Mouse (Mus musculus) bone marrow, adult 2 months (tissue): ENCODE measurements around the gene Trim41.

ENCODE experiments used
- CTCF ChIP-seq: fragments of 200-500 bp; IDR thresholded peaks from 2 replicates; pipeline ENCODE4 v1.5.1; 2011; ENCODE audit warnings: low read length, control low read depth; ENCODE audit not compliant: control insufficient read depth, insufficient read depth
- POLR2A ChIP-seq: fragments of 200-500 bp; IDR thresholded peaks from 2 replicates; pipeline ENCODE4 v1.6.1; 2011; ENCODE audit warnings: low read depth, mild to moderate bottlenecking, control low read depth, low read length, borderline replicate concordance; ENCODE audit not compliant: control insufficient read depth

DNA sequence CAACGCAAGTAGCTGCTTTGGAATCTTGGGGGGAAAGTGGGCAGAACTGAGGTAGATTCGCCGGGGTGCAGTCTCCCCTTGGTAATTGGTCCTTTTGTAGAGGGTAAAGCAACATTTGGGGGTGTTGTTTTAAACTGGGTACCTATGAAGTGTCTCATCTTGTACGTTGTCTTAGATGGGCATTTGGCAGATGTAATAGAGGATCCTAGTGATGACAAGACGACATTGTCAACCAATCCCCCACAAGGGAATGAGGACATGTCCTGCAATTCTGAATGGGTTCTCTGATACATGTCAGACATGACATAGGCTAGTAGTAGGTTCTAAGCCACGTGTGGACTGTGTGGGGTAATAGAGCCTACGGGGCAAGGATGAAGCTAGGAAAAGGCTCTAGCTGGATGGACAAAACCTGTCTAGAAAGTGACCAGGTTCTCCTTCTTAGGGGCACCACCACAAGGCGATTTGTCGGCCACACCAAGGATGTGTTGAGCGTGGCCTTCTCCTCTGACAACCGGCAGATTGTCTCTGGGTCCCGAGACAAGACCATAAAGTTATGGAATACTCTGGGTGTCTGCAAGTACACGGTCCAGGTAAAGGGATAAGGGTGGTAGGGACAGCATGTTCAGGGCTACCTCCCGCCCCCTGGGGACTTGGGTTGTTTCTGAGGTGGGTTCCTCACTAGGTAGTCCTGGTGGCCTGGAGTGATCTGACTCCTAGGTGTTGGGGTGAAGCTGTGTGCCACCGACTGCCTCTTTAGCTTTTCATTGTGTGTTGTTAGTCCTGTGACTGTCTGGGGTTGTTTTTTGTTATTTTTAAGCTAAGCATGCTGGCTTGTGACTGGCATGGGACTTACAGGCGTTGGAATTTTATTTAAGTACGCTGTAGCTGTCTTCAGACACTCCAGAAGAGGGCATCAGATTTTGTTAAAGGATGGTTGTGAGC, 15.1 kb downstream of the Trim41 start:
- TF ChIP-seq CTCF (no peak), POLR2A (no peak)
